Mouse (Mus musculus): Measurements from ENCODE around the gene Nrxn3.

Gene Nrxn3

GRCm38 (mm10) chr12:89179970-89180666, 457.4 kb downstream of the Nrxn3 start:
- no peak for DNase-seq (ENCODE audit: low spot score)

GRCm38 (mm10) chr12:89181157-89181561, 458.5 kb downstream of the Nrxn3 start:
- no peak for DNase-seq (ENCODE audit: low spot score)

DNA sequence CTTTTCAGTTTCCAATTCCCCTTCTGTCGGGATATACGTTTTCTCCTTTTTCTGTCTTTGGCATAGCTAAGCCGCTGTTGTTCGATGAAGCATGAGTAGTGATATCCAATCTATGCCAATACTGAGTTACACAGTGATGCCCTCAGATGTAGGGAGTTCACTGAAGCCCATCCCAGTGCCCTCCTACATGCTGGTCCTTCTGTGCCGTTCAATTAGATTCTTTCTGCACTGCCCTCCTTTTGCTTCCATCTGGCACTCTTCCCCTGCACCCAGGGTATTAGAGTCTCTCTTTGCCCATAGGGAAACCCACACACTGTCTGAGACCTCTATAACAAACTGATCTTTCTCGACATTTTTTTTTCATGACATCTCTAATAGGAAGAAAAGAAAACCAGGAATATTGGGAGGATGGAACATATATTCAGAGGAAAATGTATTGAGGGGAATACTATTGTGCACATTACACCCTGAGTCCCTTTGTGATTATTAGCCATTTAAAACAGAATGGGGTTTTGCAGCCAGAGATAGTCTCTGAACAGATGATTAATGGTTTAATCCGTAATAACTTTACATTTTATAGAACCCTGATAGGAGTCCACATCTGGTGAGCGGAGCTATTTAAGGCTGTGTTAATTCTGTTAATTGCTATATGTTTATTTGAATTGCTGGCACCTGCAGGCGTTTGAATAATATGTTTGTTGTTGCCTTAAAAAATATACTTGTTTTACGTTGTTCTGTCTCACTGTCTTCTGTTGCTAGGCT, 476.3 kb downstream of the Nrxn3 start:
- no peak for DNase-seq (ENCODE audit: low spot score)

DNA sequence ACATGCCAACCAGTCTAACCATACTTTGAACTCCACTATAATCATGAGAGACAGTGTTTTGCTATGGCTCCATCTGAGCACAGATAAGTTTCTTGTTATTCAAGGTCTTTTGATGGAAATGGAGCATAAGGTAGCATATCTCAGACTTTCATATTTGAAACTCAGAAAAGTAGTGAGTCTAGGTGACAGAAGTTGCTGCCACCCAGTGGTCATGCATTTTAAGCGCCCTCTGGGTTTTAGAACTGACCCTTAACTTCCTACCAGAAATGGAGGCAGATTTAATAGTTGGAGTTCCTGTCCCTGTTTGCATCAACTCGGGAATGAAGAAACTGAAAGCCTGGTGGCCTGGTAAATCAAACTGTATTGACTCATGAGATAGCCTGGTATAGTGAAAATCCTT, 488.9 kb downstream of the Nrxn3 start:
- no peak for DNase-seq (ENCODE audit: low spot score)

- no peak for DNase-seq (ENCODE audit: low spot score)
Observed at GRCm38 (mm10) chr12:89239826-89240225, 517.1 kb downstream of the Nrxn3 start.

DNA sequence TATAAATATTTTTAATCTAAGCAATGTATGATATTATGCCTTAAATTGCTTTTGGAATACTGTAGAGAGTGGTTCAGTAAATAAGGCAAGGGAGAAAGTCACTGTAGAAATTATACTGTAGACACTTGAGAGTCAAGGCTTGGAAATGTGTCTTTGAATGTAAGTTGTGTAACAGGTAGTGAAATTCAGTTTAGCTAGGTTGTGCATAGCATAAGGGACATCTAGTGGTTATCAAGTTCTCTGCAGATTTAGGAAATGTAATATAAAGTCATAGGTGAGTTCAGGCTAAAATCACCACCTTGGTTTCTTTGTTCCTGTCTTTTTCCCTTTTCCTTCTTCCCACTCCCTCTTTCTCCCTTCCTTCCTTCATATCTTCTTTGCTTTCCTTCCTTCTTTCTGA, 518.9 kb downstream of the Nrxn3 start:
- DNase-seq (ENCODE audit: low spot score) = no peak

- DNase-seq (ENCODE audit: low spot score) = no peak
Observed at GRCm38 (mm10) chr12:89242476-89242875, 519.8 kb downstream of the Nrxn3 start.

GRCm38 (mm10) chr12:89255275-89255892, 532.7 kb downstream of the Nrxn3 start:
- DNase-seq (ENCODE audit: low spot score) = no peak

- no peak for DNase-seq (ENCODE audit: low spot score)
Observed at GRCm38 (mm10) chr12:89258879-89259278, 536.2 kb downstream of the Nrxn3 start.

DNA sequence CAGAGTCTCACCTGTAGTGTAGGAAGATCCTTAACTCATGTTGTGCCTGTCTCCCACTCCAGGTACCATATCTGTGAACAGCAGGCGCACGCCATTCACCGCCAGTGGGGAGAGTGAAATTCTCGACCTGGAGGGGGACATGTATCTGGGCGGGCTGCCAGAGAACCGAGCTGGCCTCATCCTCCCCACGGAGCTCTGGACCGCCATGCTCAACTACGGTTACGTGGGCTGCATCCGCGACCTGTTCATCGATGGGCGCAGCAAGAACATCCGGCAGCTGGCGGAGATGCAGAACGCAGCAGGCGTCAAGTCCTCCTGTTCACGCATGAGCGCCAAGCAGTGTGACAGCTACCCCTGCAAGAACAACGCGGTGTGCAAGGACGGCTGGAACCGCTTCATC, 537.4 kb downstream of the Nrxn3 start:
- no peak for DNase-seq (ENCODE audit: low spot score)

- no peak for DNase-seq (ENCODE audit: low spot score)
Observed at GRCm38 (mm10) chr12:89262261-89262660, 539.6 kb downstream of the Nrxn3 start.

GRCm38 (mm10) chr12:89282362-89283343, 560.0 kb downstream of the Nrxn3 start:
- DNase-seq (ENCODE audit: low spot score) = no peak

- DNase-seq (ENCODE audit: low spot score) = no peak
Observed at GRCm38 (mm10) chr12:89284412-89284811, 561.7 kb downstream of the Nrxn3 start.

DNA sequence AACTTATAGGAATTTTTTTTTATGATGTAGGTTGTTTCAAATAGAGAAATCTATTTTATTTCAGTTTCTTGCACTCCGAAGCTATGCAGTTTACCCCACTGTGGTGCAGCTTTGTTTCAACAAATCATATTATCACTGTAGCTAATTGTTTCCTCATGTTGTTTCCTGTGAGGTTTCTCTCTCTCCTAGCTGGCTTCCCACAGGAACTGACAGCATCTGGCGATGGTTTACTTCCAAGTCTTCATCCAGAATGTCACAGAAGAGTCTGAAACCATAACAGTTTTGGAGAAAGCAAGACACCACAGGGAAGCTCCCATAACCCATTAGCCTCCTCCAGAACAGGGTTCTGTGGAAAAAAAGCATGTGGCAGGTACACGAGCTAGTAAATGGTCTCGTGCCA, 564.4 kb downstream of the Nrxn3 start:
- no peak for DNase-seq (ENCODE audit: low spot score)

- no peak for DNase-seq (ENCODE audit: low spot score)
Observed at GRCm38 (mm10) chr12:89289589-89290274, 567.1 kb downstream of the Nrxn3 start.

DNA sequence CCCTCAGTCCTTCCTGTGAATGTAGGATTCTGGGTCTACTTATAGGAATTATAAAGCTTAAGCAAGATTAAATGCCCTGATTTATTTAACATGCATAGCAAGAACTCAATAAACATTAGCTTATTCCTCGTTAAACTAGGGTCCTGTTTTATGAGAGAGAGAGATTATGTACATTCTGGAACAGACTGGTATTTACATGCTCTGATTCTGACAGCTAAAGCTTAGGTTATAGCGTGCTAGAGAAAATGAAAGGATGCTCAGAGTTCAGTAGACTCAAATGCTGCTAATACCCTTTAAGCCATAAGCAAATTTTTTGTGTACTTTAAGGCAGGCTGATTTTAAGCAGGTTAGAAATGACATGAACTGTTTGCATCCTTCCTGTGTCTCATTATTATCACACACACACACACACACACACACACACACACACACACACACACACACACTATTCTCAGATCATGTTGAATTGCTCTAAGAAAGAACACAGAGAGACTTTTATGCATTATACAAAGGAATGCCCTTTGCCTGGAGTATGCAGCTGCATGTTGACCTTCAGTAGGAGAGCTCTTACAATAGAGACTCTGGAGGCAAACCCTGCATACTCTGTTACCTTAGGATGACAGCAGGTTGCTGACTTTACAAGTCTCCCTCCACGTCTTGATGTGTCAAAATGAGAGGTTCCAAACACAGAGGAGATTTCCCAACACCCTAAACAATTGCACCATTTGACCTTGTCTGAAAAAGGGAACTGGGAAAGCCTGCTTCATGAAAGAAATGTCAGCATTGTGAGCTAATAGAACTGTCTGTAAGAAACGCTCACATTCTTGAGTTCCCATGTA, 568.3 kb downstream of the Nrxn3 start:
- DNase-seq (ENCODE audit: low spot score) = no peak

GRCm38 (mm10) chr12:89302011-89302410, 579.3 kb downstream of the Nrxn3 start:
- DNase-seq (ENCODE audit: low spot score) = peak; percentile 34

DNA sequence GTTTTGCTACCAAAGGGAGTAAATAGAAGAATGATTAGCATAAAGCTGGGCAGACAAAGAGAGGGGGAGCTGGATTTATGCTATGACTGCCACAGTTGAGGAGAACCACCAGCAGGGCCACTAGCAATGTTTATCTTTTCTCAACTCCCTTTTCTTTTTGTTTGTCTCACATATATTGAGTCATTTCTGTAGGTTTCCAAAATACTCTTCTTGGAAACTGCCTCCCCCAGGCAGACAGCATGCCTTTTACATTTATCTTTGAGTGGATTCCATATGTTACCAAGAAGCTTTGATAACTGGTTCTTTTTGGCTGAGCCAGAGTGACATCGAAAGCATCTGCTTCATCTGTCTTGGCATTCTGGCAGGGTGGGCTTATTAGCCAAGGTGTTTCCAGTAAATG, 587.5 kb downstream of the Nrxn3 start:
- DNase-seq (ENCODE audit: low spot score) = no peak

DNA sequence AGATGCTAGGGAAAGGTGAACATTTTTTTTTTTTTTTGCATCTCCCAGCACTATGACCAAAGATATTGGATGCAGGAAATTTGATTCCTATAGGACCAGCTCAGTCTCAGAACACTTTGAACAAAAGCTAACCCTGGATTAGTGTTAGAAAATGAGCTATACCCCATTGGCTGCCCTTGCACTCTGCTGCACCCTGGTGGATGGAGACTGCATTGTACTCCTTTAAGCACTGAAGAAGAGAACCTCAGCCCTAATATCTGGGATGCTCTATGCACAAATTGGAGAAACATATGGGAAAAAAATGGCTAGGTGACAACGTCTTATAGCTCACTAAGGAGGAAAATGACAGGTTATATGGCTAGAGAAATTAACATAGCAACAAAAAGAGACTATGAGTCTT, 589.9 kb downstream of the Nrxn3 start:
- DNase-seq (ENCODE audit: low spot score) = peak; percentile 5

GRCm38 (mm10) chr12:89325864-89326560, 603.3 kb downstream of the Nrxn3 start:
- DNase-seq (ENCODE audit: low spot score) = no peak
